Mouse (Mus musculus): Measurements from ENCODE around the gene Ifna5.

Ifna5 gene

DNA sequence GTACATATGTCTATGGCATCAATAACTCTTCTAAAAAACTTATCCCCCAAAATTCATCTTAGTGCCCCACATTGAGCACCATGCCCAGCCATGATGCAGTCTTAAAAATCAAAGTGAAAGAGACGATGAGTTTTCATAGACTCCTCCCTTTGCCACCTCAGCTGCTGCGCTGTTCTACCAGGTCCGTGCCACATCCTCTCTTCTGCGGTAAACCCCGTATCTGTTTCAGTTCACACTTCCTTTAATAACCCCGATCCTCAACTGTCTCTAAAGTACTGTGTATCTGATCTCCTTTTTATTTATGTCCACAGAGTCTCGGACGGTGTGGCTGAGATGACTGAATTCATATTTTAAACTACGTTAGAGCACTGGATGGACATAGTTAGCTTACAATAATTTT is 29.3 kb downstream of the Ifna5 start:
- in situ Hi-C loops (cut with MseI, MboI): no loop called here

DNA sequence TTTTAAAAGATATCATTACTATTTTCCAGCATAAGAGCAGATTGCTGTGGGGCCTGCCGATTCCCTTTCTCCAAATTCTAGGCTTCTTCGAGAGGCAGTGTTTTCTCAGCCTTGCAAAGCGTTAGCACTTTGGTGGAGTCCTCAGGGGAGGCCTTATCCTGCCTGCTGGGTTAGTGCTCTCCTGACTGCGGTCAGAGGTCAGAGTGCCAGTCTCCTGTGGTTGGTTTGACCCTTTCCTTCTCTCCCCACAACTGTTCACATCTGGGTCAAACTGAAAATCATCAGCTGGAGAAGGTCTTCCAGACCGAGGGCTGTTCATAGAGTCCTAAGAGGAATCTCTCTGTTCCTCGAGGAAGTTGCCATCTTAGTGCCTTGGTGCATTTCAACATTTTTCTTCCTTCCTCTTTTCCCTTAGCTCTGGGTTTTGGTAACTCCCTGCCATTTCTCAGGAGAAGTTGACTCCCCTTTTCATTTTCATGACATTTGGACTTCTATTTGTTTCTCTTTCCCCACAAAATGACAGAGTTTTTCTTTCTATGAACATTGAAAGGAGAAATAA is 29.8 kb downstream of the Ifna5 start:
- in situ Hi-C loops (cut with MseI, MboI): no loop called here

DNA sequence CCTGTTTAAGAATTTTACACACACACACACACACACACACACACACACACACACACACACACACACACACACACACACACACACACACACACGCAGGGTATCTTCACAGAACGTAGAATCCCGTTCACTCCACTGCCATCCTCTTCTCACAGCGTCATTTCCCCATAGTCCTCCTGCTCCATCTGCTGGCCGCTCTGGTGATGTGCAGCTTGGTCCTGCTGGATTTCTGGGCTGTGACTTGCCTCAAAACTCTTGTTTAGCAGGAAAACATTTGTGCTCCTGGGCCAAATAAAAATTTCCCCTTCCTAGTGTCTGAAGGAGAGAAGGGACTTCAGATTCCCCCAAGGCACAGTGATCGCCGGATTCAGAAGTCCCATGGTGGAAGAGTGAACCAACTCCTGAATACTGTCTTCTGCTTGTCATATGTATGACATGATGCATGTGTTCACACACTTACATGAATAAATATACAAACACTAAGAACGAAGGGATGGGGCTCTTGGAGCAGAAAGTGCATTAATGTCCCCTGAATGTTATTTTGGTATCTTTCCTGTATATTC is 32.1 kb downstream of the Ifna5 start:
- in situ Hi-C loops (cut with MseI, MboI): no loop called here

DNA sequence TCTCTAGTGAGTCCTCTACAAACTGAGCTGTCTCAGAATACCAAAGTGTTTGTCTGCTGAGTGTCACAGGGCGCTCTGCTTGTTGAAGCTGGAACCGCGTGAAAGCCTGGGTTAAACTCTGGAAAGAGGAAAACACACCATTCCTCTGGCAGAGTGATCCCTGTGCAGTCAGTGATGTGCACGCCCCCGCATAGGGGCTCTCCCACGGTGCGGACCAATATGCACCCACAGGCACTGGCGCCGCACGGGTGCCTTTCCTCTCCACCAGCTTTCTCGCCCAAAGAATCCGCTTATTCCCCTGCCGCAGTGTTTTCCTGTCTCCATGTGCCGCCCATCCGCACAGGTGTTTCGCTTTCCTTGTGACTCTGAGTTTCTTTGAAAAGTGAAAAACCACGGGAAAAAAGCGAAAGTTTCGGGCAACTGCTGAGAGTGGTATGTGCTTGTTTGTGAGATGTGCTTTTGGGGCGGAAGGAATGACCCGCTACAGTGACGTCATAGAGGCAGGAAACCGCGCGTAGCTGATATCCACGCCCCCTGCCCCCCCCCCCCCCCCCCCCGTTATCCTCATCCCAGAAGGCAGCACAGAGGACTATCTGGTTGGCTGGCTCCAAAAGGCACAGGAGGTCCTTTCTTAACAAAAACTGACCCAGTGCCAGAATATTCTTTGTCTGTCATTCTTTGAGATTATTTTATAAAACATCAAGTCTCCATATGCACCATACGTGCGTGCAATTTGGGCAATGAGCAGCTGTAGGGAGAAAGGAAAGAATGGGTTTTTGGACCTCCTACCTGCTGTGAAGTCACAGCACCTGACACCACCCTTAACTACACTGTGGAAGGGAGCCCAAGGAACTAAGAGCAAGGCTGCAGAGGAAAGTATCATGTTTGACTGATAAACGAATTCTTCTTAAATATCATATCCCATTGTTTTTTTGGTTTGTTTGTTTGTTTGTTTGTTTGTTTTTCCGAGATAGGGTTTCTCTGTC is 32.9 kb downstream of the Ifna5 start:
- in situ Hi-C loops (cut with MseI, MboI): no loop called here

DNA sequence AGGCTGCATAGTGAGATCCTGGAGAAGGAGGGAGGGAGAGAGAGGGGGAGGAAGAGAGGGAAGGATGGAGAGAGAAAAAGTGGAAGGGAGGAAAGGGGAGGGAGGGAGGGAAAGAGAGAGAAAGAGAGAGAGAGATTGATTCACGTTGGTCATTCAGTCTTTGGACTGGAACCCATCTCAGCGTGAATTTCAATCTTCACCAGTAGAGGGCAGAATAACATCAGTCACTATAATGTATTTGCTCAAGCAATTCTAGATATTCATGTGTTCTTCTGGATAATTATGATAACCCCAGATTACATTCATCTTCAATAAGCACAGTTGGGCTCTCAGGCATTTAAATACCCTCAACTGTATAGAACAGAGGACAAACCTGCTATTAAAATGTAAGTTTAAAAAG is 37.4 kb downstream of the Ifna5 start:
- in situ Hi-C loops (cut with MseI, MboI): loop anchor here (5.0 kb wide), 1 partner anchor 255 kb away; no protein-coding TSS in a partner anchor

DNA sequence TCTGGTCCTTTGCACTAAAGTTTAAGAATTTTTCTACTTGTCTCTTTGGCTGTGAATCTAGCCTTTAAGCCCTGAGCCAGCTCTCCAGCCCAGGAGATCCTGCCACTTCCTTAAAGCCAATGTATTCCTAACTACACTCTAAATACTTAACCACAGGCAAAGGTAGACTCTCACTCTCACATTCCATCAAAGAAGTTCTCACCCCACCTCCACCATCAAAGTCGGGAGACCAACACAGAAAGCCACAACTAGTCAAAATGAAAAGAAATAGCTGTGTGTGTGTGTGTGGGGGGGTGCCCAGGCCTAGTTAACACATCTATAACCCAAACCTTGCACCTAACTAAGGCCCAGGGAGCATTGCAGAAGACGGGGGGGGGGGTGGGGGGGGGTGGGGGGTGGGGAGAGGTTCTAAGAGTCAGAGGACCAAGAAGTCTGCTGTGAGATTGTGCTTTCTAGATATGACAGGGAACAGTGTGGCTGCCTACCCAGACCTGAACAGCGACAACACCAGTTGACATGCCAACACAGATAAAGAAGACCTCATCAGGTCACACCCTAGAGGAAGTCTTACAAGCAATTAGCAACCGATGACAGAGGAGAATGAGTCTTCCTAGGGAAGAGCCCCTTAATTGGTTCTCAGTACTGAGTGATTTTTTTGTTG is 40.2 kb downstream of the Ifna5 start:
- in situ Hi-C loops (cut with MseI, MboI): no loop called here

DNA sequence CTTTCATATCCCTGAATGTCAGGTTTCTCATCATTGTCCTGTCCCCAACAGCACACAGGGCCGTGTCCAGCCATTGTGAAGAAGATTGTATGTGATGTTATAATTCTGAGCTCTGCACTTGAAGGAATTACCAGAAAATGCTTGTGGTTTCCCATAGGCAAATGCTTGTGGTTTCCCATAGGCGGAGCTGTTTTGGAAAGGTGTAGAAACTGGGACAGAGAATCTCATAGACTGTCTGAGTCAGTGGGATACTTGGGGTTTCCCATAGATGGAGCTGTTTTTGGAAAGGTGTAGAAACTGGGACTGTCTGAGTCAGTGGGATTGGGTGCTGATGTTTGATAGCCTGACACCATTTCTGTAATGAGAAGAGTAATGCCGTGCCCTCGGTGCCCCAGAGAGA is 41.2 kb downstream of the Ifna5 start:
- in situ Hi-C loops (cut with MseI, MboI): no loop called here

DNA sequence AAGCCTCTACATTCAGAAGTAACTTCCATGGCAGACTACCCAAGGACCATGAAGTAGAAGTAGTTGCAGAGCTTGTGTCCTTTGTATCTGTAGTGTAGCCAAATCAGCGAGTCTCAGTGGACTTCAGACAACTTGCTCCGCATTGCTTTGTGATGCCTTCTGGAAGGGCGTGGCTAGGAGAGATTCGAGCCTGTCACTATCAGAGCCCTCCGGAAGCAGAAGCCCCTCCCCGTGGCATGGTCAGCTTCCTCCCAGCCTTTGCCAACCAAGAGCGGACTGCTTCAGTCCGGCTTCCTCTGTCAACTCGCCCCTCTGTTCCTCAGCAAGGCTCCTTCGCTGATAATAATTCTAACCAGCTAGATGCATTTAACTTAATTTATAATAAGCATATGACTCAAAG is 42.9 kb downstream of the Ifna5 start:
- in situ Hi-C loops (cut with MseI, MboI): no loop called here

DNA sequence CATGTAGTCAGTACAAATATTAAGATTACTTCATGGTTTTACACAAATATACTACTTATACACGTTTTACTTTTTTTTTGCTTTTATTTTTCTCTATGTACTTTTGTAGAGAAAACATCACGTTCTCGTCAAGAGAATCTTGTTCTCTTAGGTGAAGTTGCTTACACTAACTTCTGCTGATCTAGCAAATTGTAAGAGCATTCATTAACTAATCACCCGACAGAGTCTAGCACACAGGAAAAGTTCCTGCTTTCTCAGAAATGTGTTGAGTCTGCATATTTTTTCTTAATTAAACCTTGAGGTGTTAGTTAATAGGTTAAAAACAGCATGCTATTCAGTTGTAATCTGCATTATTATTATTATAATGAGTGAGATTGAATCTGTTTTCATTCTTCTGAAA is 43.4 kb downstream of the Ifna5 start:
- in situ Hi-C loops (cut with MseI, MboI): no loop called here

DNA sequence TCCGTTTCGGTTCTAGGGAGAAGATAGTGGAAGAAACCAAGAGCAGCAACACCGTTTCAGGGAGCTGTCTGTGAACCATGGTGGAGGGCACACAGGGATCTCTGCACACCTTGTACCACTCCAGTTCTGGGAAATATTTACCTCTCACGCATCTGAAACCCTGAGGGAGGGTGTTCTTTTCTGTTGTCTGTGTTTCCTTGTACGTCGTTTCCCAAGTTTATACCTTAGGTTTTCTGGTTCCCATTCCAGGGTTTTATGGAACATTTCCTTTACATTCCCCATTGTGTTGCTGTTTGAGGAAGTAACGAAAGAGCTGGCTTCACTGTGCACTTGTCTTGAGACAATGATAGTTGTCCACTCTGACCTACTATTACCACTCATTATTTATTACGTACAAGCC is 44.8 kb downstream of the Ifna5 start, which contains the start of gene Ifne:
Gene Ifne (minus strand): TSS at position 101 of the 400 bp plus-strand sequence.
- in situ Hi-C loops (cut with MseI, MboI): no loop called here

All from mouse trophoblast stem cell (cell line).